Mouse (Mus musculus) heart, postnatal 0 days (tissue): ENCODE results near the gene Nmrk2. TPM values are rescaled to one million over a fixed set of nuclear protein-coding genes. Genes with fewer than 3 reads are reported as not detected.
A peak's percentile ranks its signal among the peaks of the same experiment; 100 is the strongest.

Experiments used
- ATAC-seq: fragments of 200-750 bp; cut with Nextera tagmentation; 2 replicates; pipeline ENCODE4 v1.8.0; 2017; ENCODE audit warnings: low read depth, moderate number of reproducible peaks, moderate library complexity; ENCODE audit not compliant: insufficient read depth
- DNase-seq: peaks from one replicate; pipeline ENCODE4 v3.0.0-alpha.2; 2016; ENCODE audit warnings: low spot score
- H3K27ac ChIP-seq: fragments of 300-500 bp; sonication (generic); 2 replicates; pipeline ENCODE4 v1.5.1; 2014; ENCODE audit warnings: low read depth, mild to moderate bottlenecking
- H3K27me3 ChIP-seq: fragments of 300-500 bp; sonication (generic); 2 replicates; pipeline ENCODE4 v1.6.1; 2014; ENCODE audit warnings: low read length, mixed read lengths; ENCODE audit not compliant: control insufficient read depth, insufficient read depth
- H3K36me3 ChIP-seq: fragments of 300-500 bp; sonication (generic); replicated peaks from 2 replicates; pipeline ENCODE4 v1.6.1; 2014; ENCODE audit warnings: low read length, mixed read lengths; ENCODE audit not compliant: control insufficient read depth, insufficient read depth
- H3K4me1 ChIP-seq: fragments of 300-500 bp; sonication (generic); 2 replicates; pipeline ENCODE4 v1.6.1; 2014; ENCODE audit warnings: antibody characterized with exemption; ENCODE audit not compliant: control insufficient read depth, insufficient read depth
- H3K4me2 ChIP-seq: fragments of 300-500 bp; sonication (generic); 2 replicates; pipeline ENCODE4 v1.6.1; 2014; ENCODE audit warnings: low read depth, mild to moderate bottlenecking, low read length, moderate library complexity
- H3K4me3 ChIP-seq: fragments of 300-500 bp; sonication (generic); 2 replicates; pipeline ENCODE4 v1.5.1; 2014; ENCODE audit warnings: low read depth, low read length
- H3K9ac ChIP-seq: fragments of 300-500 bp; sonication (generic); replicated peaks from 2 replicates; pipeline ENCODE4 v1.6.1; 2014; ENCODE audit warnings: low read depth, low read length, mixed read lengths
- H3K9me3 ChIP-seq: fragments of 300-500 bp; sonication (generic); replicated peaks from 2 replicates; pipeline ENCODE4 v1.6.1; 2016; ENCODE audit warnings: low read length; ENCODE audit not compliant: control insufficient read depth
- CTCF ChIP-seq: IDR thresholded peaks from 2 replicates; pipeline ENCODE4 v1.5.1; 2016; ENCODE audit warnings: antibody characterized with exemption, control low read depth, low read depth
- EP300 ChIP-seq: IDR thresholded peaks from 2 replicates; pipeline ENCODE4 v1.6.1; 2016; ENCODE audit warnings: antibody characterized with exemption, low read depth
- WGBS: fragments of 180-500 bp; shearing (Covaris S2); extraction: QIAGEN DNeasy Blood & Tissue Kit; methylation state at CpG from one replicate; pipeline ENCODE4 v1.1.7; 2014; 5-methylcytosine and 5-hydroxymethylcytosine counted together
- polyA plus RNA-seq: library from polyadenylated mRNA; unstranded; fragments of >200 nt; fragmentation: Nextera tagmentation; extraction: Ambion mirVana; gene quantifications from 2 replicates; pipeline ENCODE4 v1.2.1, GENCODE M21; 2015
- total RNA-seq: library from RNA; depleted of rRNA; stranded (reverse); fragments of >200 nt; gene quantifications from 2 replicates; pipeline ENCODE4 v1.2.3, GENCODE M21; 2014; ENCODE audit warnings: low replicate concordance

Nmrk2 gene
- total and polyA plus RNA-seq, 2 experiments from 2014 or later: 14.2 to 35.2 TPM

DNA sequence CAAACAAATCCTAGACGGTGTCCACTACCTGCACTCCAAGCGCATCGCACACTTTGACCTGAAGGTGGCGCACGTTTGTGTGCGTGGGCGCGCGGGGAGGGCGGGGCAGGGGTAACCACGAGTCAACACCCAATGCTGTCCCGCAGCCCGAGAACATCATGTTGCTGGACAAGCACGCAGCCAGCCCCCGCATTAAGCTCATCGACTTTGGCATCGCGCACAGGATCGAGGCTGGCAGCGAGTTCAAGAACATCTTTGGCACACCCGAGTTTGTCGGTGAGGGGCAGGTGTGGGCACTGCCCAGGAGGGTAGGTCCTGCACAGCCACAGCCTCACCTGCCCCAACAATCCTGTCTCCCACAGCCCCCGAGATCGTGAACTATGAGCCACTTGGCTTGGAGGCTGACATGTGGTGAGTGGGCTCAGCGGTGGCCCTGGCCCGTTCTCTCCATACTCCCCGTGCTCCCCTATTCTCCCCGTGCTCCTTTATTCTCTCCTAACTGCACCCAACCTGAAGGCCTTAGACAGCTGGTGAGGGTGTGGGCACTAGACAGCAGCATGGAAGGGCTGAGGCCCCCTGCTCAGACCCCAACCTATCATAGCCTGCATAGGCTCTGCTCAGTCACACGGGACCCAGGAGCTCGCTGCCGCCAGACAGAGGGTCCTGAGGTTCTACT is 11.5 kb downstream of the Nmrk2 start:
- Histone ChIP-seq H3K36me3 (peaks cover 23% of the 10 kb centered on the region; the same call in 1 of the 2 replicates), H3K4me1 (peaks cover 15% of the 10 kb centered on the region; the same call in 1 of the 2 replicates), H3K4me3 (no peak overlapping the region), H3K9me3 (no peaks in the 10 kb centered on the region), H3K9ac (no peak overlapping the region), H3K27ac (peak overlapping the region; percentile 98), H3K4me2 (no peak overlapping the region), H3K27me3 (no peaks in the 10 kb centered on the region)
- no peak for DNase-seq
- 65% methylated on average over 31 of the region's 31 CpGs for WGBS
- TF ChIP-seq CTCF (peak; percentile 51), EP300 (no peak)
- no peak for ATAC-seq

DNA sequence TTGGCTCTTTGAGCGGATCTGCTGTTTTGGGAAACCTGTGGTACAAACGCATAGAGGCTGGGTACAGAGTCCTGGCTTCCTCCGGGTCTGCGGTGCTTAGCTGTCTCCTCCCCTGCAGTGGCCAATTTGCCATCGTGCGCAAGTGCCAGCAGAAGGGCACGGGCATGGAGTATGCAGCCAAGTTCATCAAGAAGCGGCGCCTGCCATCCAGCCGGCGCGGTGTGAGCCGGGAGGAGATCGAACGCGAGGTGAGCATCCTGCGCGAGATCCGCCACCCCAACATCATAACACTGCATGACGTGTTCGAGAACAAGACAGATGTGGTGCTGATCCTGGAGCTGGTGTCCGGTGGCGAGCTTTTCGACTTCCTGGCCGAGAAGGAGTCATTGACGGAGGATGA is 12.0 kb downstream of the Nmrk2 start:
- H3K4me2 ChIP-seq: no peak overlapping the region
- peaks cover 23% of the 10 kb centered on the region; the same call in 1 of the 2 replicates for H3K36me3 ChIP-seq
- H3K4me3 ChIP-seq: no peak overlapping the region
- TF ChIP-seq EP300 (no peak), CTCF (no peak)
- no peak overlapping the region for H3K9ac ChIP-seq
- DNase-seq (no peak), ATAC-seq (no peak)
- peaks cover 20% of the 10 kb centered on the region; the same call in 1 of the 2 replicates for H3K4me1 ChIP-seq
- WGBS: 85% methylated on average over 26 of the region's 26 CpGs
- no peaks in the 10 kb centered on the region for H3K27me3 ChIP-seq
- no peaks in the 10 kb centered on the region for H3K9me3 ChIP-seq
- no peak overlapping the region for H3K27ac ChIP-seq

DNA sequence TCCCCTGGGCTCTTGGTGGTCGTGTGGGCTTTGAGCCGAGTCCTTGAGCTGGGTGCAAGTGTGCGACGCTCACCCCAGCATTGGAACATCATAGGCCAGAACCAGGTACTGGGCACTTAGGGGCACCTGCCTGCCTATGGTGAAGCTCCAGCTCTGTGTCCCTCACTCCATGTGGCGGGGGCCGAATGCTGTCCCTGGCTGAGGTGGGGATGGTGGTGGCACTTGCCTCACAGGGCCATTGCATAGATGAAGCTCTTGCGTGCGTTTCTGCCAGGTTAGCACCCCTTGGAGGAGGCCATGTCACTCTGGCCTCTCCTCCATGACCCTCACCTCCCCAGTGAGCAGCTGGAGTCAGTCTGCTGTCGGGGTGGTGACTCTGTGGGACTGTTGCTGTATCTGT is 14.7 kb downstream of the Nmrk2 start:
- H3K36me3 ChIP-seq: peaks cover 25% of the 10 kb centered on the region
- no peak overlapping the region for H3K4me2 ChIP-seq
- H3K27ac ChIP-seq: no peak overlapping the region
- ATAC-seq (no peak), DNase-seq (no peak)
- 92% methylated on average over 9 of the region's 9 CpGs for WGBS
- H3K27me3 ChIP-seq: no peaks in the 10 kb centered on the region
- H3K9ac ChIP-seq: no peak overlapping the region
- H3K4me1 ChIP-seq: peaks cover 21% of the 10 kb centered on the region
- H3K4me3 ChIP-seq: no peak overlapping the region
- no peaks in the 10 kb centered on the region for H3K9me3 ChIP-seq
- TF ChIP-seq CTCF (no peak), EP300 (no peak)

DNA sequence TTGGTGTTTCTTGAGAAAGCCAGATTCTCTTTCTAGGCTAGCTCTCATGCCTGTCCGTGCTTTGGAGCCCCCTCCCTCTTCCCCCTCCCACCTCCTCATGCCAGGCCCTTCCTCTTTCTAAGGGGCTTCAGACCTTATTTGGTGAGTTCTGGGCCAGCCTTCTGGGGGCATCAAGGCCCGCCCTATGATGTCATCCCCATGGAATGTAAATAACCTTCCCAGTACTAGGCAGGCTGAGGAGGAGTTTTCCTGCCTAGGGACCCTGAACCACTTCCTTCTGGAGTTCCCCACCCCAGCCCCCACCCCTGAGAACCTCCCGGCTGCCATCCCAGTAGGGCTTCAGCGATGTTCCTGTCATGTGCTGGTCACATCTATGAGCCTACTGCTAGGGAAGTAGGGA is 17.1 kb downstream of the Nmrk2 start:
- Histone ChIP-seq H3K4me2 (no peak overlapping the region), H3K27ac (peak overlapping the region; percentile 90), H3K27me3 (no peaks in the 10 kb centered on the region), H3K4me3 (no peak overlapping the region), H3K9me3 (no peaks in the 10 kb centered on the region), H3K4me1 (peaks cover 14% of the 10 kb centered on the region), H3K36me3 (peaks cover 49% of the 10 kb centered on the region), H3K9ac (no peak overlapping the region)
- DNase-seq (peak; percentile 41), ATAC-seq (no peak)
- WGBS: 9% methylated on average over 4 of the region's 4 CpGs
- TF ChIP-seq CTCF: no peak
- TF ChIP-seq EP300: peak; percentile 27; the same call in 1 of the 2 replicates

DNA sequence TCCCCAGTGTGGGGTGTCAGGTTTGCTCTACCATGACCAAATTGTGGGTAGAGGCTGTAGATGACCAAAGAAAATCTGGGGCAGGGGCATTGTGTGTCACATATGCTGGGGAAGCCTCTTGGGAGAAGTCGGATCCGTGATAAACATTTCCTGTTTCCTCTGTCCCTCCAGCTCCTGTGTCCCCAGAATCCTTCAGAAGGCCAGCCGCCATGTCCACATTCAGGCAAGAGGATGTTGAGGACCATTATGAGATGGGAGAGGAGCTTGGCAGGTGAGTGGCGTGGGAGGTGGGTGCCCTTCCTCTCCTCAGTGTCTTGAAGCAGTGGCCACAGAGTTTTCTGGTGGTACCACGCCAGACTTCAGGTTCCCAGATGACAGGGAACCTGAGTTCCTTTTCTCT is 18.0 kb downstream of the Nmrk2 start, which contains the start of gene 4930442H23Rik:
TSS of gene 4930442H23Rik (minus strand) at position 45 of the 400 bp plus-strand sequence.
- Histone ChIP-seq H3K36me3 (peaks cover 57% of the 10 kb centered on the region), H3K27me3 (no peaks in the 10 kb centered on the region), H3K4me3 (peak within 1 kb of the TSS; percentile 62), H3K9ac (peak within 1 kb of the TSS; percentile 63), H3K4me1 (peaks cover 14% of the 10 kb centered on the region), H3K9me3 (no peaks in the 10 kb centered on the region), H3K27ac (peak within 1 kb of the TSS; percentile 90), H3K4me2 (peak within 1 kb of the TSS; percentile 58)
- ATAC-seq (no peak), DNase-seq (no peak)
- WGBS: 71% methylated on average over 5 of the region's 5 CpGs
- TF ChIP-seq CTCF: no peak
- no peak for TF ChIP-seq EP300
